Mouse (Mus musculus): ENCODE measurements around the gene Grik2.
"Not testable (repeated sequence)": the region's sequence is repeated elsewhere in the genome, so short reads cannot be mapped to it uniquely, and the experiment has no call there.

Gene Grik2

DNA sequence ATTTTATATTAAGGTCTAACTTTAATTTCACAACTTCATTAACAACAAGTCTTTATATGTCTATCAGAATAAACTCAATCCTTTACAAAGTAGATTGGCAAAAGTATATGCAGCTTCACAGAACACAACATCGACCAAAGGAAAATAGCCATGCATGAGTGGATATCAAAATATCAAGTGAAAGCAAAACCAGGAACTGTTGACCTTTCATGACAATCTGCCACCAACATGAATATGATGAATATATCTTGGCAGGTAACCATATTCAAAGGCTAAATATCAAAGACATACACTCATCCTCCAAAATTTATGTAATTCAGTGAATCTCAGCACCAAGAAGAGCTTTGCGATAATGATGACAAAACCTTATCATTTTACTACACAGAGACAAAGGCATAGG is 141.4 kb downstream of the Grik2 start:
- DNase-seq (ENCODE audit: low read depth) = no peak

DNA sequence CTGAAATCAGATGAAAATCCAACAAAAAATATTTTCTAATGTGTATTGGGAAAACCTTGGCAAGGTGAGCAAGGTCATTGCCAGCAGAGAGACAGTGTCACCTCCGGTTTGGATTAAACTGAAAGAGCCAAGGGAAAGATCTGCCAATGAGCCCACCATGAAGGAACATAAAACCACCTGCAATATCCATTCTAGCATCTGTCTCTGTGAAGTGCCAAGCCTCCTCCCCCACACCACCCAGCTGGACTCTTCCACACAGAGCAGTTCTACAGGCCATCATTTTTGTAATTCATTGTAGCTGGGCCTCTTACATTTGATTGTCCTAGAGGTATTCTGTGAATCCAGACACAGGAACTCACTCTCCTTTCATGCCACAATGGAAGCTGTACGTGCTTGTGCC is 148.7 kb downstream of the Grik2 start:
- no peak for DNase-seq (ENCODE audit: low read depth)

DNA sequence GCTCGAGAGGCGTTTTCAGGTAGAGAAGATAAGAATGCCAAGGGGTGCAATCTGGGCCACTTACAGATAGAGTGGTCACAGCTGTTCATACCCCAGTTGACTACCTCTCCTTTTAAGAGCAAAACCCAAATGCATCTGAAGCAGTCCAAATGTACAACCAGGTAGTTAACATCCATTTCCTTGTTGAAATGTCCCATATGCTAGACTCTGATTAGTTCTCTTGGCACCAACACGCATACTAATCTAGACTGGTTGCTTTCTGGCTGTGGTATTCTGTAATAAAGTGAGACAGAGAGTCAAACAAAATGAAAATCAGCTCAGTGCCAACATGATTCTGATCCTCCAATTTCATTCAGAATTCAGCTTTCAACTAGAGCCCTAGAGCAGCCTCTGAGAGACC is 164.6 kb downstream of the Grik2 start:
- no peak for DNase-seq (ENCODE audit: low read depth)

- DNase-seq (ENCODE audit: low read depth) = no peak
Observed at GRCm38 (mm10) chr10:49597652-49598051, 190.9 kb downstream of the Grik2 start.

DNA sequence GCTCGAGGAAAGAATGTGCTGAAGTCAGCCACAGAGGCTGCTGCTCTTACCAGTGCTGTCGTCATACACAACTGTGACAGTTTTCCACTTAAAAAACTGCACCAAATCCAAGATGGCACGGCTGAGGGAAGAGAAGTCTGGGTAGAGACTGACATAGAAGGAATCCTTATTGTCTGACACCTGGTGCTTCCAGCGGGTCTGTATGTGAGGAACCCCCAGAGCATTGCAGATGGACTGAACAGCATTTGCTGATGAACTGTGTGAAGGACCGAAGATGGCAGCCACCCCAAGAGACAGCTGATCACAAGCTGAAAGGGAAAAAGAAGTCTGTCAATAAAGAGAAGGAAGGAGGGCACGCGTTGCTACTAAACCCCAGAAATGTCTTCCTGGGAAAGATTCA is 215.1 kb downstream of the Grik2 start:
- no peak for DNase-seq (ENCODE audit: low read depth)

DNA sequence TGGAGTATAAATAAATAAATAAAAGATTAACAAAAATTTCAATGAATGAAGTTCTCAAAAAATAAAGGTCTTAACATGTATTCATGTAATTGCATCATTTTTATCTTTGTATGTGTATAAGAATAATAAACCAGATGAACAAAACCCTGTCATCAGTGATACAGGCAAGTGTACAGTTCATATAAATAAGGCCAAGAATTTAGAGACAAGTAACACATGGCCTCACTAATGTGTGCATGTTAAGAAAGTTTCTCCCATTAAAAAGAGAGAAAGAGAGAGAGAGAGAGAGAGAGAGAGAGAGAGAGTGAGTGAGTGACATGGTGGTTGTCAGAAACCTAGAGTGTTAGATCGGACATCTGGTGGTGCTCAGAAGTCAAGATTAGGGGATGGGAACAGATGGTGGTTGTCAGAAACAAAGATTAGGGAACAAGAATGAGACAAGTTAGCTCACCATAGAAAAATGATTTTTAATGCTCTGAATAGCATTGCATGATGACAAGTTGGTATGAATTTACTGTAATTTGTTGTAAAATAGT is 228.6 kb downstream of the Grik2 start:
- no peak for DNase-seq (ENCODE audit: low read depth)

DNA sequence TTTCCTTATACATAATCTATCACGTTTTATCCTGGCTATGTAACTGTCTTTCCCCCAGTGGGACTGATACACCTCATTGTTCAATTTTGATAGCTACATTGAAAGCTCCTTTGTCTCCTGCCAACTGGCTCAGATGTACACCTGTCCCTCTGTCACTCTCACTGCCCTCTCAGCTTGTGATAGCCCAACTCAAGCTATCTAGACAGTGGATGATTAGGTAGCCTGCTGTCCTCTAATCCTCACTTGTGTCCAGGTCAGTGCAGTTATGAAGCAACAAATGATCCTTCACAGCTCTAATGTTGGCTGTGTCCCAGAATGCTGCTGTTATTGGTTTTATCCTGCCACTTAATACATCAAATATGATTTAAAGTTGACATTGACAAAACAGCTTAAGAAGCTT is 246.3 kb downstream of the Grik2 start:
- DNase-seq (ENCODE audit: low read depth) = no peak

DNA sequence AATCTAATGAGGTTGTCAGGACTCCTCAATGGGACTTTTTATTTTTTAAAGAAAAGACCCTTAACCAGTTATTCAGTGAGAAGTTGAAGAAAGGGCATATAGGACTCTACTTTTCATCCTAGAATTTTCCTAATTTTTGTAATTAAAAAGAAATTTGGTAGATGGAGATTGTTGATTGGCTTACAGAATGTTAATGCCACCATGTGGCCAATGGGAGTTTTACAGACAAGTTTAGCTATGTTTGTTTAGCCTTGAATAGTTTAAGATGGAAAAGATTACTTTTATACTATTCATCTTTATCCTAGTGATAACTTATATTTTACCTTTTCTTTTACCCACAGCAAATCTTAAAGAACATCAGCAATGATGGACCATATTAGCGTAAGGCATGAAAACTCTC is 268.8 kb downstream of the Grik2 start:
- DNase-seq (ENCODE audit: low read depth) = no peak

- DNase-seq (ENCODE audit: low read depth) = no peak
Observed at GRCm38 (mm10) chr10:49500628-49501027, 287.9 kb downstream of the Grik2 start.

GRCm38 (mm10) chr10:49497302-49497701 is 291.3 kb downstream of the Grik2 start:
- no peak for DNase-seq (ENCODE audit: low read depth)

GRCm38 (mm10) chr10:49481439-49481838 is 307.1 kb downstream of the Grik2 start:
- DNase-seq (ENCODE audit: low read depth) = peak; percentile 9

- no peak for DNase-seq (ENCODE audit: low read depth)
Observed at GRCm38 (mm10) chr10:49480085-49480749, 308.3 kb downstream of the Grik2 start.

- DNase-seq (ENCODE audit: low read depth) = no peak
Observed at GRCm38 (mm10) chr10:49473613-49474012, 315.0 kb downstream of the Grik2 start.

DNA sequence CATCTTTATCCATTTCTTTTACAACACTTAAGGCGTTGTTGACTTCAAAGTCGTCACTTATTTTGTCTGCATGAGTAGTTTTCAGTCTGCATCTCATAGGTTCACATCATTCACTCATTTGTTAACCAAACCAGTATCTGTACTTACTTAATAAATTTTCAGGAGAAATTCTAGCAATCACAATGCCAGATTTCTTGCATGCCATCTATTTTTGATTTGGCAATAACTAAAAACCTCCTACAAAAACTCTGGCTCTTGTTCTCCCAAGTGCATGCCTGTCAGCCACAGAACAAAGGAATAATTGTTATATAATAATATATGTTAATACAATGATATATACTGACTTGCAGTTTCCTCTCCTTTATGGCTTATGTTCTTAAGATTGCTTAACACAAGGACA is 331.8 kb downstream of the Grik2 start:
- DNase-seq (ENCODE audit: low read depth) = no peak

- DNase-seq (ENCODE audit: low read depth) = no peak
Observed at GRCm38 (mm10) chr10:49453535-49453934, 335.0 kb downstream of the Grik2 start.

GRCm38 (mm10) chr10:49441369-49441768 is 347.2 kb downstream of the Grik2 start:
- no peak for DNase-seq (ENCODE audit: low read depth)

GRCm38 (mm10) chr10:49437057-49437456 is 351.5 kb downstream of the Grik2 start:
- no peak for DNase-seq (ENCODE audit: low read depth)

DNA sequence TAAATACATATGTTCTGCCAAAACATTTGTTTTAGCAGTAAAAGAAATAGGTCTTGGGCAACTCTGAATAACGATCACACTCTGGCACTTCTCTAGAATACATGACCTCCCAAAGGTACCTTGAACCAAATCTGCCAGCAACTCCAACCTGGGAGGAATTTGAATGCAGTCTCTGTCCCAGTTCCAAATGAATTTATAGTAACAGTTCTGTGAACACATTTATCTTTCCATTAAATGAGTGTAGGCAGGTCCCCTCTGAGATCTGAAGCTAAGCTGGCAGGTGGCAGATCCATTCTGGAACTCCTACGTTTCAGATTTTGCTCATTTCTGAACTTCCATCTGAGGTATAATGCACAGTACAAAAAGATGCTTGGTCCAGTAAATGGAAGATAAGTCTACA is 352.3 kb downstream of the Grik2 start:
- no peak for DNase-seq (ENCODE audit: low read depth)

- no peak for DNase-seq (ENCODE audit: low read depth)
Observed at GRCm38 (mm10) chr10:49432825-49433224, 355.7 kb downstream of the Grik2 start.

DNA sequence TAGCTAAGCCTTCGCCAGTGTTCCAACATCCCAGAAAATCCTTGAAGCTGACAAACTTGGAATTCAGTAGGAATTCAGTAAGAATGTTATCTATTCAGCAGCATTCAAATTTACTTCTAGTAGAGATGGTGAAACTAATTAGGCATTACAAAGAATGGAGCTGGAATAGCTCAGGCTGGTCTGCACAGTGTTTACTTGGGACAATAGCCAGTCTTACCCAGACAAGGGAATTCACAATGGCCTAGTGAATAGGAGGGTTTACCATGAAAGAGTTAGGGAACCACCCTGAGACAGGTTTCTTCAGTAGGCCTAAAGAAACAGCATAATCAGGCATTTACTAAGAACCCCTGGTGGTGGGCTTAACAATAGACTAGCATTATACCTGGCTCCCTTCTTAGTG is 371.4 kb downstream of the Grik2 start:
- not testable (repeated sequence) for DNase-seq (ENCODE audit: low read depth)

- no peak for DNase-seq (ENCODE audit: low read depth)
Observed at GRCm38 (mm10) chr10:49382996-49383395, 405.6 kb downstream of the Grik2 start.

DNA sequence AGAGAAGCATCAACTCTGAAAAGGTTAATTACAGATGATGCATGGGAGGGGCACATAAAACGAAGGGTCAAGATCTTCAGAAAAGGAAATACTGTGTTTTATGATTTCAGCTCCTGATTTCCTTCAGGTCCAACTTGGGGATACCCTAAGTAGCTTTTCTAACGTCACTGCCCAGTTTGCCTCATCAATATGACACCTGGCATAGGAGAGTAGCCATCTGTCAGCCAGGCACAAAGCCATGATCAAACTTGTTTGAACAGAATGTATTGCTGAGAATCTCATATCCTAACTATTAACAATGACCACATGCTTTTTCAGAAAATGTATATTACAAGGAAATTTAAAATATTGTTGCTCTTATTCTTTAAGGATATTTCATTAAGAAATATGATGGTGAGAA is 406.7 kb downstream of the Grik2 start:
- no peak for DNase-seq (ENCODE audit: low read depth)

GRCm38 (mm10) chr10:49368601-49369000 is 420.0 kb downstream of the Grik2 start:
- DNase-seq (ENCODE audit: low read depth) = no peak

DNA sequence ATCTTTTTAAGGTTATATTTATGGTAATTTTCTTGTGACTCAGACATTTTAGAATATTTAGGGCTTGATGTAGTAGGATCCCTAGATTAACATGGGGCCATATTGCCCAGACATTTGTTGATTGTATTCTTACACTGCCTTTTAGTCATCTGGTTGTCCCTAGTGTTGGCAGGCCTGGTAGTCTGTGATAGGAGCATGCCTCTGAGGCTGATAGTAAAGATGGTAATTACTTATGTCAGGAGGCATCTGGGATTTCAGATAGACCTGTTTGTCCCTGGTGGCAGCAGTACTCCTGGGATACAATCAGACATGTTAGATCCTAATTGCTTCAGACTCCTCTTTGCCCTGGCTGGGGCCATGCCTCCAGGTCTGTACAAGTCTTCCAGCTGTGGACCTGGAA is 423.3 kb downstream of the Grik2 start:
- DNase-seq (ENCODE audit: low read depth) = no peak

Data from c-Kit-positive CD71-negative TER-119-negative erythroid progenitor cells, embryonic 14.5 days (primary cell).